ENCODE assay signal across 9 mouse cellular contexts in the genomic region with DNA sequence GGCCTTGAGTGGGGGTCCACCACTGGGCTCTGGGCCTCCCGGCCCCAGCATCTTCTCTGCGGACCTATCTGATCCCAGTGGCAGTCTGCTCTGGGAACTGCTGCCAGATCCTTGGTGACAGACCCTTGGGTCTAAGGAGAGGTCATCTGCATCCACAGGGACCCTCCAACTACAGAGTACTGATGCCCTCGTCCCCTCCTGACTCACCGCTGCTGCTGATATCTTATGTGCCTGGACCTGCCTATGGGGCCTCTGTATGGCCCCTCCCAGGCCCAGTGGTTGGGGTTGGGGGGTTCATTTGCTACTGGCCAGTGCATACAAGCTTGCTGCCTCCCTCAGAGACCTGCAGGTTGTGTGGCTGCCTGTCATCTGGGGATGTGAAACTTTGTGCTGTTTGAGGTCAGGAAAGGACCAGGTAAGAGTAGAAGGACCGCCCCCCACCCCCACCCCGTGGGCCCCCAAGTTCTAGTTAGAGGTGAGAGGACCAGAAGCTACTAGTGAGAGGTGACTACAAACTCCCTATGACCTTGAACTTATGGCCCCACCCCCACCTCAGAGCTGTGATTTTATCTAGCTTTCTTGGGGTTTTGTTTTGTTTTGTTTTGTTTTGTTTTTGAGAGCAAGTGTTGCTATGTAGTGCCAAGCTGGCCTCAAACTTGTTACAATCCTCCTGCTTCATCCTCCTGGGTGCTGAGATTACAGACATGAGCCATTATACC. TPM values are rescaled to one million over a fixed set of nuclear protein-coding genes. Genes with fewer than 3 reads are reported as not detected.
A peak's percentile ranks its signal among the peaks of the same experiment; 100 is the strongest.
DNase-seq lines count a peak whose midpoint lies in the region; ATAC-seq and TF ChIP-seq lines count a peak whose summit lies in the region.
"Had no signal": no experiment of that assay in that cellular context is flagged by ENCODE, and none has a peak within 500 bp of the region (broad histone marks: within the 10 kb centered on the region; RNA-seq: fewer than 3 reads in every experiment).

No protein-coding gene starts in this region.

- no peaks in the 10 kb centered on the region for H3K27me3 ChIP-seq in forebrain, embryonic 14.5 days (replicated peaks; ENCODE audit: control insufficient read depth, insufficient read depth, low read length)
- H3K27me3 ChIP-seq in limb, embryonic 13.5 days, result no peaks in the 10 kb centered on the region

- intact Hi-C loops in gastrocnemius, adult 2 months (cut with DNase I), result no loop called here

- no peak for TF ChIP-seq CTCF in gastrocnemius, adult 2 months (IDR thresholded peaks at IDR 0.05)

- peak overlapping the region; percentile 73 for H3K4me3 ChIP-seq in gastrocnemius, adult 2 months
- no peak overlapping the region for H3K4me3 ChIP-seq in forebrain, embryonic 14.5 days (ENCODE audit: low read depth, low read length)
- peak overlapping the region; percentile 43 for H3K4me3 ChIP-seq in limb, embryonic 13.5 days

- DNase-seq in gastrocnemius, adult 2 months, result no peak
- DNase-seq in gastrocnemius, postnatal 10 days, result no peak
- DNase-seq in CD4-positive helper T cell, adult 2 months (ENCODE audit: low read depth, low spot score), result peak; percentile 64
- DNase-seq in forebrain, embryonic 14.5 days (ENCODE audit: low spot score), result no peak
- no peak for DNase-seq in urinary bladder, postnatal 4 days (ENCODE audit: low spot score in 2 of 2)
- DNase-seq in retina, postnatal 1 day, result no peak
- DNase-seq in frontal cortex, postnatal 10 days (ENCODE audit: low spot score in 2 of 2), result no peak
- DNase-seq: adrenal gland, postnatal 25 days had no signal

- no peaks in the 10 kb centered on the region for H3K9me3 ChIP-seq in forebrain, embryonic 14.5 days (replicated peaks; ENCODE audit: control insufficient read depth, low read length)
- H3K9me3 ChIP-seq in limb, embryonic 13.5 days, result no peaks in the 10 kb centered on the region

- H3K36me3 ChIP-seq in forebrain, embryonic 14.5 days (ENCODE audit: control insufficient read depth, insufficient read depth, low read length), result no peaks in the 10 kb centered on the region
- H3K36me3 ChIP-seq in limb, embryonic 13.5 days, result no peaks in the 10 kb centered on the region

- H3K4me2 ChIP-seq in forebrain, embryonic 14.5 days (ENCODE audit: low read length), result peak overlapping the region; percentile 86
- peak overlapping the region; percentile 80 for H3K4me2 ChIP-seq in limb, embryonic 13.5 days (replicated peaks)

- peaks cover 11% of the 10 kb centered on the region for H3K4me1 ChIP-seq in forebrain, embryonic 14.5 days (ENCODE audit: control insufficient read depth, insufficient read depth, low read length)
- H3K4me1 ChIP-seq in limb, embryonic 13.5 days, result peaks cover 35% of the 10 kb centered on the region

- WGBS in forebrain, embryonic 14.5 days, result 62% methylated on average over 6 of the region's 6 CpGs
- WGBS in limb, embryonic 13.5 days, result 61% methylated on average over 6 of the region's 6 CpGs

- peak overlapping the region; percentile 90 for H3K27ac ChIP-seq in gastrocnemius, adult 2 months
- no peak overlapping the region for H3K27ac ChIP-seq in forebrain, embryonic 14.5 days (ENCODE audit: low read depth, low read length)
- 0 out of 2 replicates have a peak overlapping the region, but pooled peaks have one; percentile 84 for H3K27ac ChIP-seq in limb, embryonic 13.5 days

- H3K9ac ChIP-seq in forebrain, embryonic 14.5 days (ENCODE audit: low read length), result peak overlapping the region; percentile 49; the same call in 1 of the 2 replicates
- H3K9ac ChIP-seq in limb, embryonic 13.5 days, result 0 out of 2 replicates have a peak overlapping the region, but pooled peaks have one; percentile 57

- no peak for ATAC-seq in forebrain, embryonic 14.5 days
- no peak for ATAC-seq in limb, embryonic 13.5 days (ENCODE audit: low FRiP score, low read depth)

RNA-seq across cellular contexts. Expression of a gene that starts 5.3 kb away (rescaled TPM):
- total RNA-seq in gastrocnemius, adult 2 months (2021), result 10 to 100 TPM; 18.7 to 44.9 TPM
- 100 to 1,000 TPM; 105 to 131 TPM for total RNA-seq in gastrocnemius, postnatal 10 days (2021)
- 1.3 and 1.9 TPM in 2 replicates for polyA plus RNA-seq in forebrain, embryonic 14.5 days (2014; fragmentation: Nextera tagmentation; extraction: Ambion mirVana)
- polyA plus RNA-seq in limb, embryonic 13.5 days (2015; fragmentation: Nextera tagmentation; extraction: Ambion mirVana), result 11.4 TPM in 2 replicates

RNA-seq across cellular contexts. Expression of a gene that starts 17.7 kb away (rescaled TPM):
- 1 to 10 TPM; 5.7 to 8.0 TPM for total RNA-seq in gastrocnemius, adult 2 months (2021)
- total RNA-seq in gastrocnemius, postnatal 10 days (2021), result 10 to 100 TPM; 17.2 to 19.7 TPM
- 7.3 and 9.7 TPM in 2 replicates for polyA plus RNA-seq in forebrain, embryonic 14.5 days (2014; fragmentation: Nextera tagmentation; extraction: Ambion mirVana)
- polyA plus RNA-seq in limb, embryonic 13.5 days (2015; fragmentation: Nextera tagmentation; extraction: Ambion mirVana), result 7.7 and 9.5 TPM in 2 replicates

RNA-seq across cellular contexts. Expression of a gene that starts 21.2 kb away (rescaled TPM):
- under 1 TPM; 0.14 to 0.28 TPM for total RNA-seq in gastrocnemius, adult 2 months (2021)
- under 1 TPM in 1 of 2 experiments, not detected in 1; 0.11 TPM for total RNA-seq in gastrocnemius, postnatal 10 days (2021)
- polyA plus RNA-seq in forebrain, embryonic 14.5 days (2014; fragmentation: Nextera tagmentation; extraction: Ambion mirVana), result 0.11 TPM in 1 of 2 replicates, not detected in the other
- polyA plus RNA-seq in limb, embryonic 13.5 days (2015; fragmentation: Nextera tagmentation; extraction: Ambion mirVana), result 0.47 and 0.74 TPM in 2 replicates
- total RNA-seq: adrenal gland, postnatal 25 days had no signal

RNA-seq across cellular contexts. Expression of a gene that starts 23.4 kb away (rescaled TPM):
- under 1 TPM in 1 of 2 experiments, not detected in 1; 0.20 TPM for total RNA-seq in gastrocnemius, adult 2 months (2021)
- under 1 TPM in 1 of 2 experiments, not detected in 1; 0.38 TPM for total RNA-seq in gastrocnemius, postnatal 10 days (2021)
- polyA plus RNA-seq in forebrain, embryonic 14.5 days (2014; fragmentation: Nextera tagmentation; extraction: Ambion mirVana), result not detected in 2 replicates
- 0.11 TPM in 1 of 2 replicates, not detected in the other for polyA plus RNA-seq in limb, embryonic 13.5 days (2015; fragmentation: Nextera tagmentation; extraction: Ambion mirVana)

RNA-seq across cellular contexts. Expression of a gene that starts 27.9 kb away (rescaled TPM):
- total RNA-seq in gastrocnemius, adult 2 months (2021), result not detected
- total RNA-seq in gastrocnemius, postnatal 10 days (2021), result not detected
- not detected in 2 replicates for polyA plus RNA-seq in forebrain, embryonic 14.5 days (2014; fragmentation: Nextera tagmentation; extraction: Ambion mirVana)
- polyA plus RNA-seq in limb, embryonic 13.5 days (2015; fragmentation: Nextera tagmentation; extraction: Ambion mirVana), result 0.29 and 0.47 TPM in 2 replicates
- total RNA-seq: adrenal gland, postnatal 25 days had no signal
